Mouse (Mus musculus) 3134 (cell line): Measurements from ENCODE around the gene Clptm1.
A peak's percentile ranks its signal among the peaks of the same experiment; 100 is the strongest.
"Not testable (repeated sequence)": the region's sequence is repeated elsewhere in the genome, so short reads cannot be mapped to it uniquely, and the experiment has no call there.

Experiments
- DNase-seq: peaks from one replicate; pipeline ENCODE4 v3.0.0-alpha.2; 2011; ENCODE audit warnings: low spot score; ENCODE audit not compliant: insufficient read length; ENCODE audit errors: extremely low read depth

Gene Clptm1

DNA sequence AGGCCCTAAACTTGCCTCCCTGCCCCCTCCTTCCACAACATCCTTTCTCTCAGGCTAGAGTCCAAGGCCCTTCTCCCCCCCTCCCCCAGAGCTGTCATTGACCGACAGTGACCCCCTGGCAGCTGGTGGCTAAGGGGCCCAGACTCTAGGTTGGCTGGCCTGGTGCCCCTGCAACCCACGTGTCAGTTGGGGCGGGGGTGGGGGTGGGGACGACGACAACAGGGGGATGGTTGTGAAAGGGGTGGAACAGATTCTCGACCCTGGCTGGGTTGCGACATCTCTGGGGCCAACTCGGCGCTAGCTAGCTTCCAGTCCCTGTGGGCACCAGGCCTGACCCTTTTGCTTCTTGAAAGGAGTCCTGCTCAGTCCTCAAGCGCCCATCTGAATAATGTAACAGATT is 28.6 kb upstream of the Clptm1 start:
- no peak for DNase-seq

GRCm38 (mm10) chr7:19691873-19692865 is 27.3 kb upstream of the Clptm1 start, which contains the start of gene Apoc1:
TSS of gene Apoc1 (minus strand) at chr7:19692660.
- no peak for DNase-seq

- DNase-seq, result no peak
Observed at GRCm38 (mm10) chr7:19691434-19691833, 26.6 kb upstream of the Clptm1 start.

- DNase-seq, result no peak
Observed at GRCm38 (mm10) chr7:19690845-19691244, 26.0 kb upstream of the Clptm1 start.

GRCm38 (mm10) chr7:19688611-19689010 is 23.8 kb upstream of the Clptm1 start:
- no peak for DNase-seq

DNA sequence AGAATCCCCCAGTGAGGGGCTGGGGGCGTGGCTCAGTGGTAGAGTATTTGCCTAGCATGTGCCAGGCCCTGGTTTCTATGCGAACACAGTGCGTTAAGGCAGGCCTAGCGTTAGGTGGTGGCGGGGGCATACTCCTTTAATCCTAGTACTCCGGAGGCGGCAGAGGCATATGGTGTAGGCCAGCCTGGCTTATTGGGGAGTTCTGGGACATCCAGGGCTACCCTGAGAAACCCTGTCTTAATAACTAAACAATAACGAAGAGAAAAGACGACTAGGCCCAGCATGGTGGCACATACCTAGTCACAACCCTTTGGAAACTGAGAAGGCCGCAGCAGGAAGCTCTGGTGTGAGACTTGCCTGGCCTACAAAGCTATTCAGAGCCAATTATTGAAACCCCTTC is 23.3 kb upstream of the Clptm1 start:
- DNase-seq, result no peak

- DNase-seq, result not testable (repeated sequence)
Observed at GRCm38 (mm10) chr7:19686927-19687583, 22.2 kb upstream of the Clptm1 start.

GRCm38 (mm10) chr7:19686521-19686920 is 21.7 kb upstream of the Clptm1 start:
- DNase-seq, result no peak

GRCm38 (mm10) chr7:19685374-19685773 is 20.5 kb upstream of the Clptm1 start:
- no peak for DNase-seq

DNA sequence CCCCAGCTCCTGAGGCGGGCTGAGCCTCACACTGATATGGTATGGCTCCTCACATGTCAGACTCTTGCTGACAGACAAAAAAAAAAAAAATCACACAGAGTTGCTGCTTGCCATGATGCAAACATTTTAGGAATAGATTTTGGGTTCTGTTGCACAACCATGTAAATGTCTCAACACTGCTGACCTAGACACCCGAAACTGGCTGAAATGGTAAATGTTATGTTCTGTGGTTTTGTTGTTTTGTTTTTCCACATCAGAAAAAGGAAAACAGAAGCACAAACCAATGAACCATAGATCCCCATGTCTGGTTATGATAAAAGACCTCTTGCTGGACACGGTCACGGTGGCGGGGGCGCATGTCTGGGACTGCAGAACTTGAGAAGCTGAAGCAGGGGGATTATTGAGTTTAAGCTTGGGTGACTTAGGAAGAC is 19.0 kb upstream of the Clptm1 start:
- DNase-seq, result no peak

DNA sequence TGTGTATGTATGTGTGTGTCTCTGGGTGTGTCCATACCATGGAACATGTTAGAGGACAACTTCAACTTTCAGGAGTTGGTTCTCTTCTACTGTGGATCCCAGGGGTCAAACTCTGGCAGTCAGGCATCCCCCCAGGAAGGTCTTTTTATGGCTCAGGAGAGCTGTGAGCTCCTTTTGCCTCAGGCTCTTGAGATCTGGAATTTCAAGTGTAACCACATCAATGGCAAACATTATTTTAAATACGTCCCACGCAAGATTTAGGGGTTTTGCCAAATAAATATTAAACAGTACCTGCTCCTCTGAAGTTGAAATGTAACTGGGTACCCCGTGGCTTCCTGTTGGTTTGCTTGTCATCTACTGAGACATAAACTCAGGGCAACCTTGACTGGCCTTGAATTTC is 18.1 kb upstream of the Clptm1 start:
- DNase-seq, result no peak

GRCm38 (mm10) chr7:19681202-19681694 is 16.4 kb upstream of the Clptm1 start, which contains the start of the genes Gm44805 and Apoc4:
TSS of gene Gm44805 (minus strand) at chr7:19681423.
TSS of gene Apoc4 (minus strand) at chr7:19681479.
- DNase-seq, result no peak

DNA sequence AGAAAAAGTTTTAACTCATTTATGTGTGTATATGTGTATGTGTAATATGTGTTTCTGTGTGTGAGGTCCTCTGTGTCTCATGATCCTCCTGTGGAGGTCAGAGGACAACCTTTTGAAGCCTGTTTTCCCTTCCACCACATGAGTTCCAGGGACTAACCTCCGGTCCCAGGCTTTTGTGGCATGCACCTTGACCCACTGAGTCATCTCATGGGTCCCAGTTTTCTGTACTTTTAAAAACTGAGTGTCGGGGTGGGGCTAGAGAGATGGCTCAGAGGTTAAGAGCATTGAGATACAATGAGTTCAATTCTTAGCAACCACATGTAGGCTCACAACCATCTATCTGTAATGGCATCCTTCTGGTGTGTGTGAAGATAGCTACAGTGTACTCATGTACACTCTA is 15.9 kb upstream of the Clptm1 start:
- no peak for DNase-seq

DNA sequence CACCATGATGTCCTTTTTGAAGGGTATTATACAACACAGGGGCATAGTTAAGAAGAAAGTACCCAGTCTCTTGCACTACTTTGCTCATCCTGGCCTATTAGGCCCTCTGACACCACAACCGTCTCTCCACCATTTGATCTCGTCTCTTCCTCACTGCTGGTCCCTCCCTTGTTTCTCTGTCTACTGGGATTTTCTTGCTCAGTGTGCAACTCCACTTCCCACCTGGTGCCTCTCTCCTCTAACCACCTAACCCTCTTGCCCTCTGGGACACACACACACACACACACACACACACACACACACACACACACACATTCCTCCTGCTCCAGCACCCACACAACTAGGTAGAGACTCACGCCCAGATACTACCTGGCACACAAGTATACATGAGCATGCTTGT is 14.1 kb upstream of the Clptm1 start:
- no peak for DNase-seq

GRCm38 (mm10) chr7:19677872-19678271 is 13.0 kb upstream of the Clptm1 start, which contains the start of gene Apoc2:
TSS of gene Apoc2 (minus strand) at chr7:19677941.
- DNase-seq, result no peak

GRCm38 (mm10) chr7:19676662-19677061 is 11.8 kb upstream of the Clptm1 start:
- no peak for DNase-seq

DNA sequence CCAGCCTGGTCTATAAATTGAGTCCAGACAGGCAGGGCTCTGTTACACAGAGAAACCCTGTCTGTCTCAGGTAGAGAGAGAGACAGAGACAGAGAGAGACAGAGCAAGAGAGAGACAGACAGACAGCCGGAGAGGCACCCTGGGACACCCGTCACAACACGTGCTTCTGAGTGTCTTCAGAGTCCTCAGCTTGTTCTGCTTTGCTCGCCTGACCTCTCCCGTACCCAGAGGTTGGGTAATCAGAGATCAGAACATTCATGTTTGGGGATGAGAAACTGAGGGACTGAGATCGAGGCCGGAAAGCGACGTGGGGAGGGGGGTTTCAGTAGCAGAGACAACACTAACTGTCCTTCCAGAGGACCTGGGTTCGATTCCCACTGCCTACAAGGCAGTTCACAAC is 11.0 kb upstream of the Clptm1 start:
- DNase-seq, result no peak

- no peak for DNase-seq
Observed at GRCm38 (mm10) chr7:19673083-19673699, 8.4 kb upstream of the Clptm1 start.

DNA sequence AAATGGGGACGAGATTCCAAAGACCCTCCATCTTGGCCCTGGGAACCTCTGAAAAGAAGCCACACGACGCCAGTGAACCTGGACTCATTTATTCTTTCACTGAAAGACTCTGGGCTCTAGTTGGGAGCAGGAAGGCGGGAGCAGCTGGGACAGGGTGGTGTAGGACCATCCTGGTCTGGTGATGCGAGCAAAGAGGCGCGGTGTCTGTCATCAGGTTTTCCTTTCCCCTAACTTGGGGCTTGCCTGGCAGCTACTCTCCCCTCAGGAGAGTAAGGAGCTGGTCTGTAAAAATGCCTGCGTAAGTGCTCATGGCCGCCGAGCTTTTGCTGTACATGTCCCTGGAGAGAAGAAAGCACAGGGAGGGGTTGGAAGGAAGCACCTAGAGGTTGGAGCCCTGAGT is 6.7 kb upstream of the Clptm1 start:
- no peak for DNase-seq

GRCm38 (mm10) chr7:19668947-19669721 is 4.3 kb upstream of the Clptm1 start:
- DNase-seq, result peak; percentile 63
